Mouse (Mus musculus) neural tube, embryonic 10.5 days (tissue): ENCODE measurements around the gene Nfasc.
A peak's percentile ranks its signal among the peaks of the same experiment; 100 is the strongest.

Source experiments
- DNase-seq: peaks from one replicate; pipeline ENCODE4 v3.0.0-alpha.2; 2017; ENCODE audit warnings: low spot score; ENCODE audit errors: extremely low spot score

Gene Nfasc

GRCm38 (mm10) chr1:132541824-132542599 lies 199.6 kb downstream of the Nfasc start:
- no peak for DNase-seq

GRCm38 (mm10) chr1:132541171-132541823 lies 200.3 kb downstream of the Nfasc start:
- peak; percentile 59 for DNase-seq

GRCm38 (mm10) chr1:132540701-132541100 lies 200.9 kb downstream of the Nfasc start:
- no peak for DNase-seq

- no peak for DNase-seq
These were observed 203.9 kb downstream of the Nfasc start for GRCm38 (mm10) chr1:132537736-132538135.

GRCm38 (mm10) chr1:132536416-132536815 lies 205.2 kb downstream of the Nfasc start:
- no peak for DNase-seq

- no peak for DNase-seq
These were observed 206.1 kb downstream of the Nfasc start for GRCm38 (mm10) chr1:132535541-132535940.

GRCm38 (mm10) chr1:132533840-132534239 lies 207.8 kb downstream of the Nfasc start:
- no peak for DNase-seq

GRCm38 (mm10) chr1:132532521-132532920 lies 209.1 kb downstream of the Nfasc start:
- no peak for DNase-seq

- DNase-seq: no peak
These were observed 210.9 kb downstream of the Nfasc start for GRCm38 (mm10) chr1:132530631-132531191.

- DNase-seq: no peak
These were observed 212.8 kb downstream of the Nfasc start for GRCm38 (mm10) chr1:132528647-132529334.

GRCm38 (mm10) chr1:132528071-132528470 lies 213.5 kb downstream of the Nfasc start:
- DNase-seq: no peak

GRCm38 (mm10) chr1:132525832-132526231 lies 215.8 kb downstream of the Nfasc start:
- peak; percentile 85 for DNase-seq

- peak; percentile 47 for DNase-seq
These were observed 217.7 kb downstream of the Nfasc start for GRCm38 (mm10) chr1:132523920-132524319.

GRCm38 (mm10) chr1:132523048-132523447 lies 218.5 kb downstream of the Nfasc start:
- DNase-seq: no peak

- peak; percentile 45 for DNase-seq
These were observed 220.8 kb downstream of the Nfasc start for GRCm38 (mm10) chr1:132520764-132521163.

- no peak for DNase-seq
These were observed 221.9 kb downstream of the Nfasc start for GRCm38 (mm10) chr1:132519734-132520133.

GRCm38 (mm10) chr1:132518621-132519020 lies 223.0 kb downstream of the Nfasc start:
- no peak for DNase-seq

GRCm38 (mm10) chr1:132516776-132517175 lies 224.8 kb downstream of the Nfasc start:
- DNase-seq: no peak

- no peak for DNase-seq
These were observed 226.3 kb downstream of the Nfasc start for GRCm38 (mm10) chr1:132515339-132515738.
